Mouse (Mus musculus): ENCODE measurements around the gene F2rl1. TPM values are rescaled to one million over a fixed set of nuclear protein-coding genes. Genes with fewer than 3 reads are reported as not detected.
"Not testable (repeated sequence)": the region's sequence is repeated elsewhere in the genome, so short reads cannot be mapped to it uniquely, and the experiment has no call there.

The F2rl1 gene
- polyA plus RNA-seq, 1 experiment from 2014 or later, result not detected

DNA sequence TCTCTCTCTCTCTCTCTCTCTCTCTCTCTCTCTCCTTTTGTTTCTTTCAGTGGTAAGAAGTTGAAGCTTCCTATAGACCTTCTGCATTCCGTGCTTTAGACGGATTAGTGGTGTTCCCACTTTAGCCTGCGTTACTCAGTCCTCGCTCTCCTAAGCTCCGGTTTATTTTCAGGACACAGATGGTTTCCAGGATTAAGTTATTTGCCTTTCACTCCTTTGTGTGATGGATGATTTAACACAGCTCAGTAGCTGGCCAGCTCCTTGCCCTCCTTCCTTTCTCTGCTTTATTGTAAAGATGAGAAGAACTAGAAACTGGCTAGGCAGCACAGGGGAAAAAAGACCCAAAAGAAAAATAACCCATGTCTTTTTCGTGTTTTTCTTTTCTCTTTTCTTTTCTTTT lies 23.8 kb upstream of the F2rl1 start:
- Histone ChIP-seq H3K4me3 (no peak overlapping the region), H3K4me2 (peak overlapping the region; percentile 50), H3K27ac (replicated peaks) (0 out of 2 replicates have a peak overlapping the region, but pooled peaks have one; percentile 27), H3K9ac (no peak overlapping the region), H3K9me3 (no peaks in the 10 kb centered on the region), H3K27me3 (no peaks in the 10 kb centered on the region), H3K36me3 (no peaks in the 10 kb centered on the region), H3K4me1 (replicated peaks) (peaks cover 35% of the 10 kb centered on the region)
- WGBS, result 14% methylated on average over 6 of the region's 6 CpGs
- ATAC-seq (ENCODE audit: low FRiP score, low read depth), result no peak

DNA sequence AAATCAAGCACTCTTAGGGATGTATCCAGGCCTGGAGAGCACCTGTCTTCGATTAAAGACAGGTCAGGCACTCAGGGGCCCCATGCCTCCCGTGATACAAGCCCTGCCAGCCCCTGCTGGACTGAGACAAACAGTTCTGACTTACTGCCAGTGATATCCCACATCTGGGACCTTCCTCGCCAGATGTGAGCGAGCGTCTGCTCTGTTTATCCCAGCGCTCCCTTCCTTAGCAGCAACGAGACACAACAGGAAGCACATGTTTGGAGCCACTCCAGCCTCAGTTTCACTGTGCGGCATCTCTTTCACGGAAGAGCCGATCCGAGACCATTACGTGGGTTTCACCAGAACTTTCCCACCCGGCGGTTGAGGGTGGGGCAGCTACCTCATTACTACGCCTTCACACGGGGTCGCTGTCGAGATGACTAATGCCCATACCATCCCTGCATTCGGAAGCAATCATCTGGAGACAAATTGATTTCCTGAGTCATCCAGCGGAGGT lies 23.3 kb upstream of the F2rl1 start:
- 18% methylated on average over 20 of the region's 20 CpGs for WGBS
- Histone ChIP-seq H3K4me3 (peak overlapping the region; percentile 24; the same call in 1 of the 2 replicates), H3K9ac (no peak overlapping the region), H3K27me3 (no peaks in the 10 kb centered on the region), H3K36me3 (no peaks in the 10 kb centered on the region), H3K27ac (replicated peaks) (no peak overlapping the region), H3K4me1 (replicated peaks) (peaks cover 35% of the 10 kb centered on the region), H3K9me3 (no peaks in the 10 kb centered on the region), H3K4me2 (peak overlapping the region; percentile 50)
- ATAC-seq (ENCODE audit: low FRiP score, low read depth), result no peak

DNA sequence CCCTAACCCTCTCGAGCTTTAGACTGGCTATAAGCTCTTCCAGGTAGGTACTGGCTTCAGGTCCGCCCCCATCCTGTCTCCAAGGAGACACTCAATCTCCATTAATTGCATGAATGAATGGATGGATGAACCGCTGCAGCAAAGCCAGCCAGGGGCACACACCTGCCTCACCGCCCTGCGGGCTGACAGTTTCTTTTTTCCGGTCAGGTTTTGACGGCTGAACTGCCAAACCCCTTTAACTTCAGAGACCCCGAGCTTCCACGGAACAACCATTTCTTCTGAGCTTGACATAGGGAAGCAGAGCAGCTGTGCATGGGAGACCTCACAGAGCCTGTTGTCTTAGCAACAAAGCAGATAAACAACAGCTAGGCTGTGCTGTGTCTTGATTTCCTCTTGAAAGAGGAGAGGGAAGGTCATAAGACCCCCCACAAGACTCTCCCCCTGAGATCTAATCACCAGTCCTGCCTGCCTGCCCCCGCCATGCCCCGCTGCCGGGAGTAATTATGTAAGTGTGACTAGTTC lies 22.1 kb upstream of the F2rl1 start:
- ATAC-seq (ENCODE audit: low FRiP score, low read depth), result peak; percentile 61
- Histone ChIP-seq H3K4me2 (0 out of 2 replicates have a peak overlapping the region, but pooled peaks have one; percentile 18), H3K27ac (replicated peaks) (peak overlapping the region; percentile 13; the same call in 1 of the 2 replicates)

DNA sequence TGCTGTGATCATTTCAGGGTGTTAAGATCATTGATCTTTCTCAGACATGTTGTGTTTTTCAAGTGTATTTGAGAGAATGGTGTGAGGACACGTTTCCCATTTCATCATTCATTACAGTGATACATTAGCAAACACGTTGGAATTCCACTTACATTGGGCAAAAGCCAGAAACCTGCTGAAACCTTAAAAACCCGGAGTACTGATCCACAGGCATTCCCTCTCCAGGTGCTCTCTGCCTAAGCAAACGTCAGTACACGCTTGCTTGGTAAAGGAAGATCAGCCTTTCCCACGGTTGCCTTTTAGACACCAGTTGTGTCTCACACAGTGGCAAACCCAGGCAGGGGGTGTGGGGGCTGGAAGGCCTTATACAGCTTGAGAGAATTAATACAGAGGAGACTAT lies 21.2 kb upstream of the F2rl1 start:
- ATAC-seq (ENCODE audit: low FRiP score, low read depth), result no peak
- no peak overlapping the region for H3K4me2 ChIP-seq
- no peak overlapping the region for H3K4me3 ChIP-seq
- H3K9me3 ChIP-seq, result no peaks in the 10 kb centered on the region
- no peaks in the 10 kb centered on the region for H3K27me3 ChIP-seq
- peaks cover 35% of the 10 kb centered on the region for H3K4me1 ChIP-seq (replicated peaks)
- 58% methylated on average over 6 of the region's 6 CpGs for WGBS
- no peak overlapping the region for H3K9ac ChIP-seq
- H3K27ac ChIP-seq (replicated peaks), result no peak overlapping the region
- no peaks in the 10 kb centered on the region for H3K36me3 ChIP-seq

More for the DNA sequence above, 22.1 kb upstream of the F2rl1 start:
- 24% methylated on average over 12 of the region's 12 CpGs for WGBS
- Histone ChIP-seq H3K4me1 (replicated peaks) (peaks cover 35% of the 10 kb centered on the region), H3K4me3 (no peak overlapping the region), H3K9ac (no peak overlapping the region), H3K36me3 (no peaks in the 10 kb centered on the region), H3K9me3 (no peaks in the 10 kb centered on the region), H3K27me3 (no peaks in the 10 kb centered on the region)

DNA sequence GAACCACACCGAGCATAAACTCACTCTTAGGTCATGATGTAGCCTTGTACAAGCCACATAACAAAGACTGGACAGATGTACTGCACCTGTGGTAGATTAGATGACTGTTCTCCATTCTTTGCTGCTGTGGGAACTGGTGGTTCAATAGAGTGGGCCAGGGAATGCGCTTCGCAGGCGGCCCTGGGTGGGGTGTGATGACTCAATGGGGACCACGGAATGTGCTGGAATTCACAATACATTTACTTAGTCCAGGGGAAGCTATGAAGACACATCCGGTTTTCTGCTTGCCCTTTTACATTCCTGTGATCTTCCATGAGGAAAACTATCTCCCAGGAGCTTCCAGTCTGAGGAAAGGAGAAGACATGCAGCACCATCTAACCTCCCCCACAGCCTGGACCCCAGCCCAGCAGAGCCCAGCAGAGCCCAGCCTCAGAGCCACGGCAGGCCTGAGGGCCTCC lies 20.7 kb upstream of the F2rl1 start:
- Histone ChIP-seq H3K27ac (replicated peaks) (no peak overlapping the region), H3K4me2 (no peak overlapping the region), H3K9ac (no peak overlapping the region), H3K27me3 (no peaks in the 10 kb centered on the region), H3K9me3 (no peaks in the 10 kb centered on the region), H3K4me1 (replicated peaks) (peaks cover 35% of the 10 kb centered on the region), H3K4me3 (no peak overlapping the region), H3K36me3 (no peaks in the 10 kb centered on the region)
- ATAC-seq (ENCODE audit: low FRiP score, low read depth), result no peak
- WGBS, result 79% methylated on average over 7 of the region's 7 CpGs

DNA sequence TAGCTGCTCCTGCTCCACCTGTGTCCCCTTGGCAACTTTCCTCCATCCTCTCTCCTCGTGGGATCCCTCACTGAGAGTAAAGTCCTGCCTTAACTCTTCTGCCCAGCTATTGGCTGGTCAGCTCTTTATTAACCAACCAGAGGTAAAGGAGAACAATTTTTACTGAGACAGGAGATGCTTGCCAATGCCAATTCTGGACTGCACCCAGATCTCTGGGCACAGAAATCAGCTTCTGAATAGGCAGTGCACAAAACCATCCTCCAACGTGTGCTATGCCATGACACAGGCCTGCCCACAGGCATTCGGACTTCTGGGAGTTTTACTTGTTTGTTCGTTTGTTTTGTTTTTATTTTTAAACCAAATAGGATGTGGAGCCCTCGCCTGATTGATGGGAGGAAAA lies 13.0 kb upstream of the F2rl1 start:
- Histone ChIP-seq H3K27me3 (no peaks in the 10 kb centered on the region), H3K4me2 (no peak overlapping the region), H3K4me1 (replicated peaks) (peaks cover 20% of the 10 kb centered on the region), H3K9me3 (no peaks in the 10 kb centered on the region), H3K36me3 (no peaks in the 10 kb centered on the region), H3K4me3 (no peak overlapping the region), H3K9ac (no peak overlapping the region), H3K27ac (replicated peaks) (no peak overlapping the region)
- 73% methylated on average over 5 of the region's 5 CpGs for WGBS
- 0 out of 2 replicates have a peak, but pooled peaks have one; percentile 32 for ATAC-seq (ENCODE audit: low FRiP score, low read depth)

DNA sequence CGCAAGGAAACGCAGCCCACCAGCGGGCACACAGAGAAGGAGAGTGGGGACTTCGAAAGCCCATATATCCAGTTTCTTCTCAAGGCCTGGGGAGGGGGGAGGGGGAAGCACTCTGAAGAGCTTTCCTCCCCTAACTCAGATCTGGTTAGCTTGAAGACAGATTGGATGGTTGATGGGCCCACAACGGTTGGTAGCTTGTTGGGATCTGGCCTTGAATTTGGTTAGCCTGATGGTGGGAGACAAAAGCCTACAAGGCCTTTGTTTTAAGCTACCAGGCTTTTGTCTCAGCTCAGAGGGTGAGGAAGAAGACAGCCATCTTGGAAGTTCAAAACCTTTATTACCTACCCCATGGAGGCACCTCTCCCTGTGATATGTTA lies 11.1 kb upstream of the F2rl1 start:
- no peak for ATAC-seq (ENCODE audit: low FRiP score, low read depth)
- Histone ChIP-seq H3K4me3 (no peak overlapping the region), H3K4me2 (no peak overlapping the region), H3K4me1 (replicated peaks) (peaks cover 20% of the 10 kb centered on the region), H3K27me3 (no peaks in the 10 kb centered on the region), H3K9me3 (no peaks in the 10 kb centered on the region), H3K27ac (replicated peaks) (no peak overlapping the region), H3K36me3 (no peaks in the 10 kb centered on the region), H3K9ac (no peak overlapping the region)
- WGBS, result 29% methylated on average over 5 of the region's 5 CpGs

DNA sequence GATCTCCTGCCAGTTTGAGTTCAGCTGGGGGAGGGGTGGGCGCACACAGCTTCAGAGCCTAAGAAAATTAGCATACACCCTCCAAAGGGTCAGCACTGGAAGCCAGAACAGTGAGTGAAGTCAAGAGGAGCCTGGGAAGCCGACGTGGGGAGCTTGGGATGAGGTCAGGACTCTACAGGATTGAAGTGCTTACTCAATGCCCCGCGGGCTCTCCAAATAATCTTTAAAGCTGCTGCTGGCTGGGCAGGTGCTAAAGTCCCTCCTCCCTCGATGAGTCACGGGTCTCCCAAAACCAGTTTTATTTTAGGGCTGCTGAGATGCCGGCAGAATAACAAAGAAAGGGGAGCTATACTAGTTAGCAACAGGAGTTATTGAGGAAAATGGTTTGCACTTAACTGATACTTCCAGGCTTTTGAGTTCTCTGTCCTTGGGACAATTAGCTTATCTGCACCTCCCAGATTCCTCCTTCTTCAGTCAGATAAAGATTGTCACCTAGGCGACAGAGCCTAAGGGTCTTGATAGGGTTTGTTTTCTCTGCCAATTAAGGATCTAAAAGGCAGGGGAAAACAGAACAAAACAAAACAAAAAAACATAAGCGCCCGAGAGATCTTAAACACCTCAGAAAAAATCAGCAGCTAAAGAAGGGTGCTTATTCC lies 10.6 kb upstream of the F2rl1 start:
- Histone ChIP-seq H3K27me3 (no peaks in the 10 kb centered on the region), H3K9ac (no peak overlapping the region), H3K4me3 (no peak overlapping the region), H3K4me2 (no peak overlapping the region), H3K4me1 (replicated peaks) (peaks cover 20% of the 10 kb centered on the region), H3K36me3 (no peaks in the 10 kb centered on the region), H3K9me3 (no peaks in the 10 kb centered on the region), H3K27ac (replicated peaks) (no peak overlapping the region)
- ATAC-seq (ENCODE audit: low FRiP score, low read depth), result no peak
- 10% methylated on average over 11 of the region's 11 CpGs for WGBS

DNA sequence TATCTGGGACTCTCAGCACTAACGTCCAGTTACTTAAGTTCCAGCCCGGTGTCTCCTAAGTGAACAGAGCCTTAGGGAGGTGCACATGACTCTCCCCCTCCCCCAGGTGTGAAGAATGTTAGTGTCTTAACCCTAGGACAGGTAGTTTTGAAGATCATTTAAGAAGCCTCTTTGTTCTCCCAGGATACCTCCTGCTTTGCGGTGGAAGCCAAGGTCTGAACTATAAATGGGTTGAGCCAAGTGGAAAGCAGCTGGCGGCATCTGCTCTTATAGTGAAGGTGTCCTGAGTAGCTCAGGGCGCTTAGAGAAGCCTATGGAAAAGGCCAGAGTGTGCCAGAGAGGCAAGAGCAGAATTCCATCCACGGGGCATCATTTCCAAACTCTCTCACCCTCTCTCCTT lies 10.0 kb upstream of the F2rl1 start:
- Histone ChIP-seq H3K4me3 (no peak overlapping the region), H3K27me3 (no peaks in the 10 kb centered on the region), H3K4me1 (replicated peaks) (peaks cover 20% of the 10 kb centered on the region), H3K36me3 (no peaks in the 10 kb centered on the region), H3K9me3 (no peaks in the 10 kb centered on the region), H3K4me2 (no peak overlapping the region), H3K9ac (no peak overlapping the region), H3K27ac (replicated peaks) (no peak overlapping the region)
- 10% methylated on average over 6 of the region's 6 CpGs for WGBS
- ATAC-seq (ENCODE audit: low FRiP score, low read depth), result no peak

DNA sequence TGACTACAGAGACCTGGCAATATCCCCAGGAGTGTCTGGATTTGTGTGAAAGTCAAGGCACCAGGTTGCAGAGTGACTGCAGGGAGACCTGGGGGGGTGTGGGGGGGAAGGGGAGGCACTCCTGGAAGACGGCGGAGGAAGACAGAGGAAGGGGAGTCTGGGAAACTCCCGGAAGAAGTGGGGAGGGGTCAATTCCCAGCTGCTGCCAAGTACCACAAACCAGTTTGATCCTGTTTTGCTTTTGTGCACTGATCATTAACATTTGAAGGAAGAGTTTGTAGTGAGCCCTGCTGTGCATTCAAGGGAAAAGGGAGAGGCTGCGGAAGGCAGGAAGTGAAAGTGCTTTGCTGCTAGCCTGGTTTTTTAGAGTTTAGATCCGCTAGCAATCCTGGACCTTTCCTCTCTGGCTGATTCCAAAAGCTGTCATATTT lies 9.1 kb upstream of the F2rl1 start:
- H3K4me3 ChIP-seq, result no peak overlapping the region
- no peaks in the 10 kb centered on the region for H3K27me3 ChIP-seq
- ATAC-seq (ENCODE audit: low FRiP score, low read depth), result peak; percentile 39; the same call in 1 of the 2 replicates
- 0% methylated on average over 5 of the region's 5 CpGs for WGBS
- H3K4me1 ChIP-seq (replicated peaks), result peaks cover 20% of the 10 kb centered on the region
- no peaks in the 10 kb centered on the region for H3K36me3 ChIP-seq
- H3K27ac ChIP-seq (replicated peaks), result no peak overlapping the region
- peak overlapping the region; percentile 39 for H3K4me2 ChIP-seq
- no peak overlapping the region for H3K9ac ChIP-seq
- H3K9me3 ChIP-seq, result no peaks in the 10 kb centered on the region

DNA sequence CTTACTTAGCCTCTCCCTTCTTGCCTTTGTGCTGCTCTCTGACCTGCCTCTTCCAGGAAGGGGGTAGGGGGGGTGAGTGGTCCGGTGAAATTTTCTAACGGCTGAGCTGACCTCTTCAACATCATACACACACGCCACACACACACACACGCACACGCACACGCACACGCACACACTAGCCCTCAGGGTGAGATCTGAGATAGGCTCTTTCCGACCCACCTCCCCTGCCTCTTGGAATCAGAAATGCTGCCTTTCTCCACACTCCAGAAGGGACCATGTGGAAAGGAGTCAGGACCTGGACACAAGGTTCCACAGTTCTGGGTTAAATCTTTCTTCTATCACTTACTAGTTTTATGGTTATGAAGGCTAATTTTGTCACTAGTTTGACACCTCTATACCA lies 8.6 kb upstream of the F2rl1 start:
- H3K4me2 ChIP-seq, result no peak overlapping the region
- H3K4me1 ChIP-seq (replicated peaks), result peaks cover 20% of the 10 kb centered on the region
- no peaks in the 10 kb centered on the region for H3K9me3 ChIP-seq
- no peak overlapping the region for H3K4me3 ChIP-seq
- no peak overlapping the region for H3K27ac ChIP-seq (replicated peaks)
- WGBS, result 23% methylated on average over 8 of the region's 8 CpGs
- no peak overlapping the region for H3K9ac ChIP-seq
- no peaks in the 10 kb centered on the region for H3K27me3 ChIP-seq
- ATAC-seq (ENCODE audit: low FRiP score, low read depth), result peak; percentile 24; the same call in 1 of the 2 replicates
- no peaks in the 10 kb centered on the region for H3K36me3 ChIP-seq

DNA sequence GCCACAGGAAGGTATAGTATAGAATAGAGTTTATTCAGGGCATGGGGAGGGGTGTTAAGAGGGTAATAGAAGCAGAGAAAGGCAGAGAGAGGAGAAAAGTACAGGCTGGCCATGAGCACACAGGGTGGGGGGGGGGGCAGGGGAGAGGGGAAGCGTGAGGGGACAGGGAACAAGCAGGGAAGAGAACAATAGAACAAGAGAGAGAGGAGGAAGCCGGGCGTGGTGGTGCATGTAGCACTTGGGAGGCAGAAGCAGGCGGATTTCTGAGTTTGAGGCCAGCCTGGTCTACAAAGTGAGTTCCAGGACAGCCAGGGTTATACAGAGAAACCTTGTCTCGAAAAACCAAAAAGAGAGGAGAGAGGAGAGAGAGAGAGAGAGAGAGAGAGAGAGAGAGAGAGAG lies 8.1 kb upstream of the F2rl1 start:
- not testable (repeated sequence) for H3K9ac ChIP-seq; H3K4me2 ChIP-seq; H3K36me3 ChIP-seq; H3K4me3 ChIP-seq; H3K27ac ChIP-seq (replicated peaks); H3K9me3 ChIP-seq; ATAC-seq (ENCODE audit: low FRiP score, low read depth); H3K27me3 ChIP-seq
- H3K4me1 ChIP-seq (replicated peaks), result peaks cover 20% of the 10 kb centered on the region
- WGBS, result 67% methylated on average over 2 of the region's 5 CpGs

All from hindbrain, embryonic 15.5 days (tissue).